Mouse (Mus musculus): Measurements from ENCODE around the gene Crabp2.

GRCm38 (mm10) chr3:87958967-87959366 is 10.5 kb downstream of the Crabp2 start:
- TF ChIP-seq CTCF (conservative IDR thresholded peaks at IDR 0.05; ENCODE audit: insufficient read depth, insufficient read length, low read depth, low read length) (no peak), POLR2A (IDR thresholded peaks at IDR 0.05; ENCODE audit: low read depth, low read length) (no peak)

All from kidney, adult 2 months (tissue).